Mouse (Mus musculus): Measurements from ENCODE around the gene 1700013F07Rik. TPM values are rescaled to one million over a fixed set of nuclear protein-coding genes. Genes with fewer than 3 reads are reported as not detected.
"Not testable (repeated sequence)": the region's sequence is repeated elsewhere in the genome, so short reads cannot be mapped to it uniquely, and the experiment has no call there.

1700013F07Rik gene
- total RNA-seq, 2 experiments from 2014 or later: not detected

DNA sequence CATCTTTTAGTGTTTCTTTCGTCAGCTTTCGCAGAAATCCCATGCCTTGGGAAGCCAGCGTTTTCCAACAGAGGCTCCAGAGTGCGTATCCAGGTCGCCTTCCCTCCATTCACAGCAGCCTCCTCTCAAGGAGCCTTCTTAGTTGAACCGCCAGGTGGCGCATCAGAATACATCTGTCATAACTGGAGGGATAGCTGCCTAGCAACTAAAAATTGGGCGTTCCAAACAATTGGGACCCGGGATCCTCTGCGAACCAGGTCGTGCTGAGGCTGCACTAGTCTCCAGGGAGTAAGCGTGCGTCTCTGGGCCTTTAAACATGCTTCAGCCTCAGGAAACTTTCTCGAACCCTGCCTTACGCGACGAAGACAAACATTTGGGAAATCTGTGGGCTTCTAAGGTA is 3.4 kb downstream of the 1700013F07Rik start:
- intact Hi-C loops (cut with DNase I): no loop called here
- DNase-seq: peak; percentile 71 to 78

GRCm38 (mm10) chr3:108542299-108542698 is 8.3 kb downstream of the 1700013F07Rik start:
- intact Hi-C loops (cut with DNase I): no loop called here
- no peak for DNase-seq

- intact Hi-C loops (cut with DNase I): loop anchor here (5.0 kb wide), 1 partner anchor 87 kb away; no protein-coding TSS in a partner anchor
These were observed 20.2 kb downstream of the 1700013F07Rik start for GRCm38 (mm10) chr3:108554111-108554561.

GRCm38 (mm10) chr3:108554587-108555312 is 20.8 kb downstream of the 1700013F07Rik start:
- DNase-seq: peak; percentile 85 to 90
- intact Hi-C loops (cut with DNase I): loop anchor here (1.0 to 5.0 kb wide), 2 partner anchors 35 to 87 kb away; no protein-coding TSS in a partner anchor

More at GRCm38 (mm10) chr3:108554111-108554561, 20.2 kb downstream of the 1700013F07Rik start:
- DNase-seq: peak in 1 of 2 experiments; percentile 20

- intact Hi-C loops (cut with DNase I): no loop called here
- DNase-seq: no peak
These were observed 23.9 kb downstream of the 1700013F07Rik start for GRCm38 (mm10) chr3:108557888-108558287.

DNA sequence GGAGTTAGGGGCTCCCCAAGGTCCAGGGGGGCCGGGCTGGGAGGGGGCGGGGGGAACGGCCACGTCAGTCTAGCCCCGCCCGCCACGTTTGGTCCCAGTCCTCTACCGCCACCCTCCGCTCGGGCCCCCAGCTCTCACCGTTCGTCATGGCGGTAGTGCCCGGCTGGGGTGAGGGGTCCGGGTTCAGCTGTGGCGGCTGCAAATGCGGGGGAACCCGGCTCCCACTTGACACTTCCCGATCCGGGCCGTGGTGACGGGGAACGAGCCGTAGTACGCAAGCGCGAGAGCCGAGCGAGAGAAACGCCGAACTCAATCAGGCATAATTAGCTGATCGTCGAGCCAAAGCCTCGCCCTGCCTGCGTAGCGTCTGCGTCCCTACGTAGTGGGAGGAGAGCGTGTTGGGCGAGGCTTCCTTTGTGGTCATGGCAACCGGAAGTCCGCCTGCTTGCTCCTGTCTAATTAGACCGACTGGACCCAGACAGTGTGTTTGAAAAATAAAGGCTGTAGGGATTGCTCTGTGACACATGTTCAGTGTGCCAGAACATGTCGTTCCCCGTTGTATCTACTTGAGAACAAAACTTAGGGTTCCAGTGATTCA is 28.3 kb downstream of the 1700013F07Rik start, which contains the start of gene Tmem167b:
TSS of gene Tmem167b (minus strand) at position 334 of the 598 bp plus-strand sequence.
- intact Hi-C loops (cut with DNase I): loop anchor here (2.0 to 5.0 kb wide), 2 partner anchors 90 to 161 kb away; partner anchors contain the start of gene Clcc1
- peak; percentile 94 to 95 for DNase-seq

DNA sequence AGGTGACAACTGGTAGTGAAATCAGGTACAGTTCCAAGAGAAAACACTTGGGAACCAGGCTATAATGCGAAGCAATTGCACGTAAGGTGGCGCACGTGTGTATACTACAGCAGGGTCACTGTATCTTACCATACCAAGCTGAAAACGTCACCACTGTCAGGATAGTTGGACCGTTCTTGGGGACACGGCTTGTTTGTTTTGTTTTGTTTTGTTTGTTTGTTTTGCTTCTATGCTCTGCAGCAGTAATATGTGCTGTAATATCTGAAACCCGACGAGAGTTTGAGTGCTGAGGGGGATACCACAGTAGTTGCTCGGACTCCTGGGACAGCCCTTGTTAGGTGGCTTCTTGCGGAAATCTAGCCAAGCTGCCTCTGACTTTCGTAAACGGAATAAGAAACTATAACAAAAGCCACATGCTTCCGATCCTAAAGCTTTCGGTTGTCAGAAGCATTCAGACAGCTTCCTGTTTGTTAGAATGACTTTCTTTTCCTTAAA is 28.9 kb downstream of the 1700013F07Rik start:
- intact Hi-C loops (cut with DNase I): loop anchor here (2.0 to 5.0 kb wide), 2 partner anchors 89 to 162 kb away; partner anchors contain the start of gene Clcc1

DNA sequence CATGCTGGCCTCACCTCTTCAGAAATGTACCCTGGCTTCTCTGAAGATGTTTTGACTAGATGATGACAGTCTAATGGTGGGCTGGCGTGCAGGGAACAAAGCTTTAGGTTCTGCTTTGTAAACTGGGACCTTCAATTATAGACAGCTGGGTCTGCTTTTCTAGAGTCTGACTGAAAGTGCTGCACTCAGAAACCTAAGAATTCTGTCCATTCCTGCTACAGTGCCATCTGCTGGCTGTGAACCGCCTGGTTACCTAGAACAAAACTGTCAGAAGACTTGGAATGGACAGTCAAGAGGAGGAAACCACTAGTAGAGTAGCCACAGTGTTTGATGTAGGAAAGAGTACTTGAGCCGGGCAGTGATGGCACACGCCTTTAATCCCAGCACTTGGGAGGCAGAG is 29.4 kb downstream of the 1700013F07Rik start:
- intact Hi-C loops (cut with DNase I): loop anchor here (2.0 to 5.0 kb wide), 2 partner anchors 89 to 163 kb away; partner anchors contain the start of gene Clcc1
- DNase-seq: peak; percentile 69 to 73

More for the DNA sequence above, 28.9 kb downstream of the 1700013F07Rik start:
- no peak for DNase-seq

GRCm38 (mm10) chr3:108567990-108568877 is 34.3 kb downstream of the 1700013F07Rik start:
- intact Hi-C loops (cut with DNase I): loop anchor here (5.0 kb wide), 1 partner anchor 101 kb away; no protein-coding TSS in a partner anchor
- no peak for DNase-seq

DNA sequence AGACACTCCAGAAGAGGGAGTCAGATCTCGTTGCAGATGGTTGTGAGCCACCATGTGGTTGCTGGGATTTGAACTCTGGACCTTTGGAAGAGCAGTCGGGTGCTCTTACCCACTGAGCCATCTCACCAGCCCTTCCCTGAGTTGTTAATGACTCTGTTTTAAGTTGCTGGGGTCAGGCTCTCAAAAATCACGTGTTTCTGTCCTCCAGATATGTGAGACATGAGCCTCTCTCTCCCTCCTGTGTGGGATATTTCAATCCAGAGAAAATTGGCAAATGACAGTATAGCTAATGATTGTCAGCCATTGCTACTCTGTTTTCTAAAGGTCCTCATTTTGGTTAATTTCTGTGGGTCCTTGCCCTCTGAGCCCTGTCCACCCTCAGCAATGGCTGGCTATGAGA is 35.7 kb downstream of the 1700013F07Rik start:
- DNase-seq: not testable (repeated sequence)
- intact Hi-C loops (cut with DNase I): loop anchor here (5.0 kb wide), 1 partner anchor 102 kb away; no protein-coding TSS in a partner anchor

DNA sequence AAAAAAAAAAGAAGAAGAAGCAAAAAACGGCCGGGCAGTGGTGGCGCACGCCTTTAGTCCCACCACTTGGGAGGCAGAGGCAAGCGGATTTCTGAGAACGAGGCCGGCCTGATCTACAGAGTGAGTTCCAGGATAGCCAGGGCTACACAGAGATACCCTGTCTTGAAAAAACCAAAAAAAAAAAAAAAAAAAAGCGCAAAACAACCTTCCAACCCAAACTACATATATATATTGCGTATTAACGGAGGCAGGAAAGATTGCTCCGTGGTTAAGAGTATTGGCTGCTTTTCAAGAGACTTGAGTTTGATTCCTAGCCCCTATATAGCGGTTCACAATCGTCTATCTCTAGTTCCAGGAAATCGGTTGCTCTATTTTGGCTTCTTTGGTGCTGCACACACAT is 36.9 kb downstream of the 1700013F07Rik start:
- no peak for DNase-seq
- intact Hi-C loops (cut with DNase I): no loop called here

GRCm38 (mm10) chr3:108571443-108572294 is 37.7 kb downstream of the 1700013F07Rik start, which contains the start of gene Taf13:
Gene Taf13, plus strand, starts transcription at chr3:108571698.
- intact Hi-C loops (cut with DNase I): no loop called here
- peak; percentile 94 to 97 for DNase-seq

- intact Hi-C loops (cut with DNase I): no loop called here
- DNase-seq: no peak
These were observed 38.5 kb downstream of the 1700013F07Rik start for GRCm38 (mm10) chr3:108572309-108573010.

DNA sequence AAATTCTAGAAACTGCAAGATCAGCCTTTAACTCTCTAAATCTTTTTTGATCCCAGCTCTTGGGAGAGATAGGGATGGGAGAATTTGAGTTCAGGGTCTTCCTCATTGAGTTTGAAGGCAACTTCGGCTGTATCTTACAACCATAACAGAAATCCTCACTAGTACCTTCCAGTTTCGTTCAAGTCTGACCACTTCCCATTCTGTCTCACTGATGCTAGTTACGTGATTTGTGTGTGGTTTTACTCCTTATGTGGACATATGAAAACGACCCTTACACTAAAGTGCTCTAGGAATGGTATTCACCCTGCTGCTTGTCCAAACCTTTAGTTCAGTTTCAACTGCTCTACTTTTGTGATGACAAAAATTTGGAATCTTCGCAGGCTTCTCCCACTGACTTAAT is 40.1 kb downstream of the 1700013F07Rik start:
- DNase-seq: no peak
- intact Hi-C loops (cut with DNase I): no loop called here

DNA sequence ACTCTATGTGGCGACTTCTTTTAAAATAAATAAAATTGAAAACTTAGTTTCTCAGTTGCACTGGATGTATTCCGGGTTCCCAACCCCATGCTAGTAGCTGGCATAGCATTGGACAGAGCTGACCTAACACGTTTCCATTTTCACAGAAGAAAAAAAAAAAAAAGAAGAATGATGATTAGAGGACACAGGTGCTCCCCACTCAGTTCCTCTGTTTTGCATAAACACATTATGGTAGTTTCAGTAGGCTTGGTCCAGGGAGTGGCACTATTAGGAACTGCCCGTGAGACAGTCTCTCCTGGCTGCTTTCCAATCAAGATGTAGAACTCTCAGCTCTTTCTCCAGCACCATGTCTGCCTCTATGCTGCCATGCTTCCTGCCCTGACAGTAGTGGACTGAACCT is 50.6 kb downstream of the 1700013F07Rik start:
- intact Hi-C loops (cut with DNase I): no loop called here
- DNase-seq: no peak

GRCm38 (mm10) chr3:108588446-108588845 is 54.5 kb downstream of the 1700013F07Rik start:
- DNase-seq: no peak
- intact Hi-C loops (cut with DNase I): no loop called here

- peak; percentile 90 to 93 for DNase-seq
- intact Hi-C loops (cut with DNase I): loop anchor here (5.0 kb wide), 1 partner anchor 61 kb away; the partner anchor contains the start of gene Clcc1
These were observed 57.0 kb downstream of the 1700013F07Rik start, which contains the start of gene Wdr47 for GRCm38 (mm10) chr3:108590786-108591529. Gene Wdr47, plus strand, starts transcription at chr3:108591279.
